Mouse (Mus musculus) CH12.LX (cell line): ENCODE results near the gene 4931406P16Rik. TPM values are rescaled to one million over a fixed set of nuclear protein-coding genes. Genes with fewer than 3 reads are reported as not detected.

Experiments
- DNase-seq: peaks from one replicate; pipeline ENCODE4 v3.0.0-alpha.2; 2013; ENCODE audit errors: extremely low read depth
- H3K27ac ChIP-seq: 2 replicates; pipeline ENCODE4 v1.5.1; 2012; ENCODE audit warnings: low read depth, mild to moderate bottlenecking, control low read depth, moderate library complexity; ENCODE audit not compliant: insufficient read depth
- H3K27me3 ChIP-seq: replicated peaks from 2 replicates; pipeline ENCODE3; 2012; ENCODE audit warnings: inconsistent platforms
- H3K36me3 ChIP-seq, 2 experiments: replicated peaks in 1 of 2; 2 replicates each; pipeline versions ENCODE3 to v1.6.1; 2012; ENCODE audit warnings: inconsistent platforms in 1 of 2, low read length in 1 of 2, mild to moderate bottlenecking in 1 of 2, mixed read lengths in 1 of 2, moderate library complexity in 1 of 2; ENCODE audit not compliant: control insufficient read depth in 1 of 2, insufficient read depth in 1 of 2
- H3K4me1 ChIP-seq, 2 experiments: 2 replicates each; pipeline ENCODE4 v1.6.1; 2012; ENCODE audit warnings: inconsistent platforms in 1 of 2, moderate library complexity in 1 of 2; ENCODE audit not compliant: insufficient read depth in 2 of 2, control insufficient read depth in 1 of 2
- H3K4me2 ChIP-seq: 2 replicates; pipeline ENCODE4 v1.6.1; 2012; ENCODE audit warnings: low read depth, mild to moderate bottlenecking, control low read depth; ENCODE audit not compliant: poor library complexity, insufficient read depth, severe bottlenecking
- H3K4me3 ChIP-seq, 3 experiments: fragments of 150-350 bp in 1 of 3; sonication (generic) in 1 of 3; replicated peaks in 1 of 3; 2 replicates each; pipeline versions ENCODE3 to v1.5.1; 2011 to 2012; ENCODE audit warnings: low read depth in 2 of 3, low read length in 2 of 3, mild to moderate bottlenecking in 2 of 3, moderate library complexity in 2 of 3, control low read depth in 1 of 3, improper control_type of control experiment in 1 of 3, inconsistent platforms in 1 of 3, mixed read lengths in 1 of 3; ENCODE audit not compliant: poor library complexity in 1 of 3
- H3K79me2 ChIP-seq: replicated peaks from 2 replicates; pipeline ENCODE4 v1.6.1; 2012; ENCODE audit warnings: mild to moderate bottlenecking, moderate library complexity; ENCODE audit not compliant: control insufficient read depth, poor library complexity, insufficient read depth, severe bottlenecking; ENCODE audit errors: extremely low read depth
- H3K9ac ChIP-seq: 2 replicates; pipeline ENCODE4 v1.6.1; 2012; ENCODE audit warnings: low read depth, mild to moderate bottlenecking, control low read depth, moderate library complexity; ENCODE audit not compliant: insufficient read depth
- H3K9me3 ChIP-seq: replicated peaks from 2 replicates; pipeline ENCODE3; 2012; ENCODE audit warnings: low read length, inconsistent platforms, mixed read lengths
- BHLHE40 ChIP-seq: IDR thresholded peaks from 2 replicates; pipeline ENCODE4 v1.6.1; 2011; ENCODE audit warnings: mild to moderate bottlenecking, low read depth, low read length, improper control_type of control experiment
- CHD1 ChIP-seq: IDR thresholded peaks from 2 replicates; pipeline ENCODE4 v1.6.1; 2012; ENCODE audit warnings: low read depth, low read length, improper control_type of control experiment, inconsistent platforms
- CHD2 ChIP-seq: IDR thresholded peaks from 2 replicates; pipeline ENCODE4 v1.6.1; 2011; ENCODE audit warnings: low read length, improper control_type of control experiment
- CTCF ChIP-seq, 2 experiments: IDR thresholded peaks in 1 of 2; conservative IDR thresholded peaks in 1 of 2; 2 replicates each; pipeline ENCODE4 v1.5.1; 2011 to 2012; ENCODE audit warnings: low read depth in 2 of 2, low read length in 2 of 2, improper control_type of control experiment in 1 of 2, inconsistent platforms in 1 of 2, mild to moderate bottlenecking in 1 of 2, moderate library complexity in 1 of 2
- E2F4 ChIP-seq: IDR thresholded peaks from 2 replicates; pipeline ENCODE4 v1.6.1; 2011; ENCODE audit warnings: low read depth, low read length, improper control_type of control experiment; ENCODE audit not compliant: insufficient replicate concordance
- ELF1 ChIP-seq: IDR thresholded peaks from 2 replicates; pipeline ENCODE4 v1.6.1; 2014; ENCODE audit warnings: low read depth, mild to moderate bottlenecking, inconsistent platforms, low read length, improper control_type of control experiment
- ETS1 ChIP-seq: conservative IDR thresholded peaks from 2 replicates; pipeline ENCODE4 v1.6.1; 2012; ENCODE audit warnings: low read depth, mild to moderate bottlenecking, inconsistent platforms, low read length, improper control_type of control experiment, moderate library complexity
- GABPA ChIP-seq: IDR thresholded peaks from 2 replicates; pipeline ENCODE4 v1.6.1; 2012; ENCODE audit warnings: low read depth, low read length, improper control_type of control experiment, inconsistent platforms; ENCODE audit not compliant: insufficient replicate concordance
- HCFC1 ChIP-seq: IDR thresholded peaks from 2 replicates; pipeline ENCODE4 v1.6.1; 2012; ENCODE audit warnings: low read depth, mild to moderate bottlenecking, inconsistent platforms, low read length, improper control_type of control experiment
- IRF4 ChIP-seq: IDR thresholded peaks from 2 replicates; pipeline ENCODE4 v1.6.1; 2014; ENCODE audit warnings: low read depth, mild to moderate bottlenecking, inconsistent platforms, low read length, improper control_type of control experiment
- JUN ChIP-seq: IDR thresholded peaks from 2 replicates; pipeline ENCODE4 v1.6.1; 2011; ENCODE audit warnings: low read depth, mild to moderate bottlenecking, low read length, improper control_type of control experiment, moderate library complexity; ENCODE audit not compliant: insufficient read depth
- MAX ChIP-seq: IDR thresholded peaks from 2 replicates; pipeline ENCODE4 v1.6.1; 2011; ENCODE audit warnings: low read length, improper control_type of control experiment
- MAZ ChIP-seq: IDR thresholded peaks from 2 replicates; pipeline ENCODE4 v1.6.1; 2012; ENCODE audit warnings: low read depth, mild to moderate bottlenecking, inconsistent platforms, low read length, improper control_type of control experiment, moderate library complexity
- MEF2A ChIP-seq: IDR thresholded peaks from 2 replicates; pipeline ENCODE4 v1.6.1; 2014; ENCODE audit warnings: low read depth, mild to moderate bottlenecking, inconsistent platforms, low read length, improper control_type of control experiment, borderline replicate concordance
- MXI1 ChIP-seq: IDR thresholded peaks from 2 replicates; pipeline ENCODE4 v1.6.1; 2011; ENCODE audit warnings: mild to moderate bottlenecking, low read depth, low read length, improper control_type of control experiment
- MYC ChIP-seq: IDR thresholded peaks from 2 replicates; pipeline ENCODE4 v1.6.1; 2011; ENCODE audit warnings: low read depth, mild to moderate bottlenecking, improper control_type of control experiment, low read length
- NRF1 ChIP-seq: IDR thresholded peaks from 2 replicates; pipeline ENCODE4 v1.6.1; 2014; ENCODE audit warnings: low read depth, mild to moderate bottlenecking, inconsistent platforms, low read length, improper control_type of control experiment, moderate library complexity
- PAX5 ChIP-seq: IDR thresholded peaks from 2 replicates; pipeline ENCODE4 v1.6.1; 2012; ENCODE audit warnings: low read length, inconsistent platforms, mixed read lengths
- POLR2A ChIP-seq: IDR thresholded peaks from 2 replicates; pipeline ENCODE4 v1.6.1; 2011; ENCODE audit warnings: low read depth, mild to moderate bottlenecking, improper control_type of control experiment, low read length
- POLR2AphosphoS2 ChIP-seq: IDR thresholded peaks from 2 replicates; pipeline ENCODE4 v1.6.1; 2011; ENCODE audit warnings: low read depth, low read length, improper control_type of control experiment
- SIN3A ChIP-seq: IDR thresholded peaks from 2 replicates; pipeline ENCODE4 v1.6.1; 2012; ENCODE audit warnings: low read length, improper control_type of control experiment, inconsistent platforms
- SMC3 ChIP-seq: IDR thresholded peaks from 2 replicates; pipeline ENCODE4 v1.6.1; 2011; ENCODE audit warnings: low read depth, low read length, improper control_type of control experiment
- TBP ChIP-seq: conservative IDR thresholded peaks from 2 replicates; pipeline ENCODE4 v1.6.1; 2011; ENCODE audit warnings: low read depth, low read length, improper control_type of control experiment
- TCF12 ChIP-seq: IDR thresholded peaks from 2 replicates; pipeline ENCODE4 v1.6.1; 2014; ENCODE audit warnings: low read depth, mild to moderate bottlenecking, inconsistent platforms, low read length, improper control_type of control experiment
- UBTF ChIP-seq: IDR thresholded peaks from 2 replicates; pipeline ENCODE4 v1.6.1; 2012; ENCODE audit warnings: low read depth, mild to moderate bottlenecking, inconsistent platforms, low read length, improper control_type of control experiment, moderate library complexity
- ZMIZ1 ChIP-seq: IDR thresholded peaks from 2 replicates; pipeline ENCODE4 v1.6.1; 2012; ENCODE audit warnings: low read depth, mild to moderate bottlenecking, inconsistent platforms, low read length, improper control_type of control experiment
- dilution Hi-C: fragments of 300-500 bp; cut with MboI; formaldehyde crosslinking; loops from 2 replicates; pipeline ENCODE4 v1.14.3; 2020; ENCODE audit warnings: low sequenced_read_pairs; ENCODE audit not compliant: extremely low pct_unique_long_range_greater_than_20kb, extremely low pct_ligation_motif_present
- in situ Hi-C: fragments of 300-500 bp; cut with MboI; formaldehyde crosslinking; loops from 3 replicates; pipeline ENCODE4 v1.14.3; 2019; ENCODE audit warnings: low sequenced_read_pairs, low pct_ligation_motif_present, low pct_unique_long_range_greater_than_20kb, mixed read lengths
- polyA plus RNA-seq: library from polyadenylated mRNA; unstranded; fragments of >175 nt; gene quantifications from 2 replicates; pipeline ENCODE4 v1.2.1, GENCODE M21; 2012; ENCODE audit warnings: low read depth; ENCODE audit not compliant: insufficient read length
- total RNA-seq, 2 experiments: library from RNA; depleted of rRNA; stranded (reverse); fragments of 300-350 nt in 1 of 2; fragments of >200 nt in 1 of 2; gene quantifications; 2 replicates each; pipeline ENCODE4 v1.2.3; 2012 to 2014

The 4931406P16Rik gene
- total and polyA plus RNA-seq, 3 experiments: 10.0 to 15.6 (median 11.7) TPM

DNA sequence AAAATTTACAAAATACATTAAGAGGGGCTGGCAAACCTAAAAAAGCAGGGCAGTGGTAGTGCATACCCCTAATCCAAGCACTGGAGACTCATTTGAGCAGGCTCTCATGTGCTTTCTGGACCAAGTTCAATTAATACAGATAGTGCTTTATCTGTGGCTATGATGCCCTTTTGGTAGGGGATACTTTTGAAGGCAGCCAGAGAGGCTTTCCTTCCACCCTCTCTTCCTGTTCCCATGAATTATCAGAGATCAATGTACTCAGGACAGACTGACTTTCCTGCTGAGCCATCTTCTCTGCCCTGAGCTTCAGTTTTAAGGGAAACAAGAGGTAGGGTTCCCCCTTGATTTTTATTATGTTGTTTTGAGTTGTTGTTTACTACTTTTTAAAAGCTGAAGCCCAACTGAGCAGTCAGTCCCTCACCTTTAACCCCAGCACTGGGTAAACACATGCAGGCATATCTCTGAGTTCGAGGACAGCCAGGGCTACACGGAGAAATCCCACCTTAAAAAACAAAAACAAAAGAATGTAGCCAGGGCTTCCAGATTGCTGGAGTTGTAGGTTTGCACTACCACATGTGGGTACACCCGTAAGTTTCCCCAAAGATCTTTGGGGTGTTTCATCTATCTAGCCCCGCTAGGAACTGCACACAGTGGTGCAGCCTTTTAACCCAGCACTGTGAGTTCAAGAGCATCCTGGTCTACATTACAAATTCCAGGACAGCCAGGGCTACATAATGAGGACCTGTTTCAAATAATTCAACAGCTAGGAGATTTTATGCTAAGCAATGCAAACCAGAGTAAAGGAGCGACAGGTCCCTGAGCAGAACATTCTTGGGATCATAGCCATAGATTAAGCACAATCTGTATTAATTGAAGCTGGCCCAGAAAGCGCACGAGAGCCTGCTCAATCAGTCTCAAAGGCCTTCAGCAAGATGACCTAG is 80.3 kb downstream of the 4931406P16Rik start:
- in situ Hi-C loops: loop anchor here (5.0 kb wide), 1 partner anchor 66 kb away; the partner anchor contains the start of gene Uba2
- peak; percentile 27 for DNase-seq

DNA sequence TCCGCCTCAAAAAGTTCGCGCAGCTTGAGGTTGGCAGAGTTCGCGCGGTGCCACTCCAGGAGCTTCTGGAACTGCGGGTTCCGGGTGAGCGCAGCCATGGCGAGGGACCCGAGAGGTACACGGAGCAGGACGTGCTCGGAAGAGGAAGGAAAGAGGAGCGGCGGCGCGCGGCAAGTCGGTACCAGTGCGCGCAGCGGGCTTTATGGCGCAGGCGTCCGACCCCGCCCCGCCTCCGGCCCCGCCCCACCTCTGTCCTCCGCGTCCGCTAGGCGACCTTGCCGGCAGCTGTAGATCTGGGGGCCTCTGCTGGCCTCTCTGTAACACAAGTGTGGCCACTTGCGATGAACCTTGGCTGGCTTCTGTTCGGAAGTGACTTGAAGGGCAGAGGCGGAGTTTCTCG is 83.2 kb downstream of the 4931406P16Rik start, which contains the start of gene Gpi1:
TSS of gene Gpi1 (minus strand) at position 221 of the 400 bp plus-strand sequence.
- Histone ChIP-seq H3K9ac (peak within 1 kb of the TSS; percentile 78), H3K4me1 (peaks cover 5 to 67% of the 10 kb centered on the region in 2 experiments), H3K9me3 (no peaks in the 10 kb centered on the region), H3K27ac (no peak within 1 kb of the TSS; the same call in 1 of the 2 replicates), H3K4me2 (peak within 1 kb of the TSS; percentile 30), H3K79me2 (peaks cover 34% of the 10 kb centered on the region), H3K4me3 (peak within 1 kb of the TSS; percentile 84 to 87 (median 85)), H3K36me3 (peaks cover 28 to 36% of the 10 kb centered on the region in 2 experiments), H3K27me3 (no peaks in the 10 kb centered on the region)
- DNase-seq: peak; percentile 90
- dilution Hi-C loops (no loop called here), in situ Hi-C loops (loop anchor here (5.0 kb wide), 1 partner anchor 63 kb away; the partner anchor contains the start of gene Uba2)
- TF ChIP-seq MXI1 (peak; percentile 82), NRF1 (peak; percentile 76), IRF4 (peak; percentile 34; the same call in 1 of the 2 replicates), POLR2AphosphoS2 (peak; percentile 84), POLR2A (peak; percentile 97), SIN3A (no peak; the same call in none of the 2 replicates), SMC3 (peak; percentile 28; the same call in 1 of the 2 replicates), ETS1 (0 out of 2 replicates have a peak, but pooled peaks have one; percentile 20), MEF2A (no peak), PAX5 (no peak), TBP (peak; percentile 81), MAZ (0 out of 2 replicates have a peak, but pooled peaks have one; percentile 61), GABPA (no peak), ZMIZ1 (peak; percentile 86), E2F4 (peak; percentile 40; the same call in 1 of the 2 replicates), BHLHE40 (peak; percentile 37), MYC (peak; percentile 25; the same call in 1 of the 2 replicates), JUN (no peak), HCFC1 (peak; percentile 33; the same call in 1 of the 2 replicates), ELF1 (peak; percentile 77), CTCF (conservative IDR thresholded peaks at IDR 0.05 in 1 of 2, IDR thresholded peaks at IDR 0.05 in 1 of 2; ENCODE audit: low read depth in 2 of 2, low read length in 2 of 2) (peak in 1 of 2 experiments; percentile 58; a peak in 2 of 4 replicates), TCF12 (peak; percentile 67)

More for the DNA sequence above, 80.3 kb downstream of the 4931406P16Rik start:
- dilution Hi-C loops: no loop called here
- peaks cover 8 to 27% of the 10 kb centered on the region in 2 experiments for H3K36me3 ChIP-seq
- peak overlapping the region; percentile 93 for H3K9ac ChIP-seq
- no peaks in the 10 kb centered on the region for H3K9me3 ChIP-seq
- peaks cover 3 to 43% of the 10 kb centered on the region in 2 experiments for H3K4me1 ChIP-seq
- no peaks in the 10 kb centered on the region for H3K27me3 ChIP-seq
- peak overlapping the region; percentile 86 for H3K27ac ChIP-seq
- H3K4me2 ChIP-seq: peak overlapping the region; percentile 96
- peaks cover 19% of the 10 kb centered on the region for H3K79me2 ChIP-seq
- TF ChIP-seq NRF1: no peak
- TF ChIP-seq TBP: no peak
- no peak for TF ChIP-seq BHLHE40
- TF ChIP-seq CHD1: peak; percentile 58; the same call in 1 of the 2 replicates
- TF ChIP-seq HCFC1: no peak
- TF ChIP-seq SIN3A: 0 out of 2 replicates have a peak, but pooled peaks have one; percentile 39
- 0 out of 2 replicates have a peak, but pooled peaks have one; percentile 34 for TF ChIP-seq MAX
- peak; percentile 21; the same call in 1 of the 2 replicates for TF ChIP-seq MEF2A
- 0 out of 2 replicates have a peak, but pooled peaks have one; percentile 51 for TF ChIP-seq MAZ
- TF ChIP-seq CHD2: no peak
- peak; percentile 23; the same call in 1 of the 2 replicates for TF ChIP-seq MXI1
- no peak for TF ChIP-seq POLR2A
- TF ChIP-seq MYC: no peak
- no peak for TF ChIP-seq CTCF (conservative IDR thresholded peaks at IDR 0.05 in 1 of 2, IDR thresholded peaks at IDR 0.05 in 1 of 2; ENCODE audit: low read depth in 2 of 2, low read length in 2 of 2)
- TF ChIP-seq UBTF: 0 out of 2 replicates have a peak, but pooled peaks have one; percentile 58
- no peak for TF ChIP-seq ZMIZ1
- H3K4me3 ChIP-seq: peak overlapping the region; percentile 55 to 78 (median 75)
